Mouse (Mus musculus): Measurements from ENCODE around the gene G430095P16Rik.

G430095P16Rik gene

GRCm38 (mm10) chr8:84722850-84723570, at the start of gene G430095P16Rik:
TSS of gene G430095P16Rik (plus strand) at chr8:84723007.
- peak in 1 of 2 experiments; percentile 64 for DNase-seq (ENCODE audit: low spot score in 2 of 2)

- DNase-seq (ENCODE audit: low spot score in 2 of 2): no peak
Measured at GRCm38 (mm10) chr8:84677305-84677704, 45.5 kb upstream of the G430095P16Rik start.

DNA sequence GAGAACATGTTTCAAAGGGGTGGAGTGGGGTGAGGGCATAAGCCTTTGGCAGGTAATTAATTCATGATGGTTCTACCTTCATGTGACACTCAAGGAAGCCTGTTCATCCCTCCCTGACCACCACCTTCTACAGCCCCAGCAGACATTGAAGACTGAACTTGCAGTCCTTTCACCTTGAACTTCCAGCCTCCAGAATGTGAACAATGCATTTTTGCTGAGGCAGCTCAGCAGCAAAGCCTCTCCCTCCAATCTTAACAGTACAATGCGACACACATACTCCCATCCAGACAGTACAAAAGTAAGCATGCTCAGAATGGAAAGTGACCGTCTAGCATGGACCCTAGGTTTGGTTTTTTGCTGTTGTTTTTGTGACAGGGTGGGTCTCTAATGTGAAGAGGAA, 41.3 kb upstream of the G430095P16Rik start:
- no peak for DNase-seq (ENCODE audit: low spot score in 2 of 2)

GRCm38 (mm10) chr8:84682257-84682656, 40.5 kb upstream of the G430095P16Rik start:
- DNase-seq (ENCODE audit: low spot score in 2 of 2): no peak

- DNase-seq (ENCODE audit: low spot score in 2 of 2): no peak
Measured at GRCm38 (mm10) chr8:84684537-84684936, 38.3 kb upstream of the G430095P16Rik start.

DNA sequence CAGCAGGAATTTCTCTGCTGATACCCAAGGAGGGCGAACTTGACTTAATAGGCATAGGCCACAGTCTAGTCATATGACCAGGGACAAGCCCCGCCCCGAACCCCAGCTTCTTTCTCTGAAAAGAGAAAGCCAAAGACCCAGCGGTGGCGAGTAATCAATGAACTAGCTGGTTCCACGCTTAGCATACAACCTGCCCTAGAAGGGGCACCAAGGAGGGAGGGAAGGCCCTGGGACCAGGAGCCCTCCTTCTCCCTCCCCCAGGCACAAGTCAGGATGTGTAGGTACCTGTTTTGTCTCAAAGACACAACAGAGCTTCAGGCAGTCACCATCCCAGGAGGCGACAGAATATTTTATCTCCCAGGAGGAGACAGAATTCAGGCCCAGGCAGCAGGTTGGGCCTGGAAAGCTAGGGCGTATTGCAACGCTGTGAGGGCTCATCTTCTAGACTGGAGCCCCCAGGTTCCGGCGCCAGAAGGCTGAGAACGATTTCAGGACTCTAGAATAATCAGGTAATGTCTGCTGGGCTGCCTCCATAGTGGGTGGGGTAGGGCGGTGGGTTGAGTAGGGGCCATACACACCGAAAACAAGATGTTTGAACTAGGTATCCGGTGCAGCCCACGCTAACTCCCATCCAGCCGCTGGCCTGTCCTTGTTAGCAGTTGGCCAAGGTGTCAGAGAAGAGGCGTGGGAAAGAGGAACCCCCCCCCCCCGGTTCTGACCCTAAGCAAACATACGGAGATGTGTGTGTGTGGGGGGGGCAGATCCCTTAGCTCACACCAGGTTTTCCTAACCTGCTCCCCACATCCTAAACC, 36.4 kb upstream of the G430095P16Rik start, which contains the start of gene Trmt1:
TSS of gene Trmt1 (plus strand) at position 117 of the 812 bp plus-strand sequence.
- no peak for DNase-seq (ENCODE audit: low spot score in 2 of 2)

- DNase-seq (ENCODE audit: low spot score in 2 of 2): no peak
Measured at GRCm38 (mm10) chr8:84687003-84687704, 35.7 kb upstream of the G430095P16Rik start.

- peak; percentile 65 to 84 for DNase-seq (ENCODE audit: low spot score in 2 of 2)
Measured at GRCm38 (mm10) chr8:84687705-84688100, 35.1 kb upstream of the G430095P16Rik start, which contains the start of gene Nacc1. TSS of gene Nacc1 (minus strand) at chr8:84687862.

DNA sequence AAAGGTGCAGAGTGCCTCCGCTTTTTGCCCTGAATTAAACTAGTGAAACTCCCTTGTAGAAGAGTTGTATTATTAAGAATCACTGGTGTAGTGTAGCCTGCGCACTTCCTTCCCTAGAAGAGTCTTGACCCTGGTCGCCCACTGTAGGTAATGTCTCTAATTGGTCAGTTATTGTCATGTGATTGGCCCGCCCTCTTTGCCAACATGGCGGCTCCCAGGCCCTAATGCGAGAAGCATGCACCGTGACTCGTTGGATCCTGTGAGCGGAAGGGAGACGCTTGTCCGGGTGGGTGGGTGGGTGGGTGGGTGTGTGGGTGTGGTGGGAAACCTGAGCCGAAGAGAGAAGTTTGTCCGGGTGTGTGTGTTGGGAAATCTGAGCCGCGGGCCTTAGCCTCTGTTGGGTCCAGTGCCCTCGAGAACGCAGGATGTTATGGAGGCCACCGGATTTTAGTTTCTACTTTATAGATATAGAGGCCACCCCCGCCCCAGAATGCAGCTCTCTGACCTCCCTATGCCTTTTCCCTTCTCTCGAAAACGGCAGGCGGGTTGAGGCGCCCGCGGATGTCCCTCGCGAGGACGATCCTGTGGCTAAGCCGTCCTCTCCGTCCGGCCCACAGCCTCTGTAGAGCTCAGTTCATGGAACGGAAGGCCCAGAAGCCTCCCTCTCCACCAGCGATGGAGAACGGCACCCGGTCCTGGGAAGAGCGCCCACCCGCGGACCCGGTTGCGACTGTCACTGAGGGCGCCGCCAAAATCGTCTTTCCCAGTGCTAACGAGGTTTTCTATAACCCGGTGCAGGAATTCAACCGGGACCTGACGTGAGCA, 33.5 kb upstream of the G430095P16Rik start:
- peak; percentile 78 to 87 for DNase-seq (ENCODE audit: low spot score in 2 of 2)

DNA sequence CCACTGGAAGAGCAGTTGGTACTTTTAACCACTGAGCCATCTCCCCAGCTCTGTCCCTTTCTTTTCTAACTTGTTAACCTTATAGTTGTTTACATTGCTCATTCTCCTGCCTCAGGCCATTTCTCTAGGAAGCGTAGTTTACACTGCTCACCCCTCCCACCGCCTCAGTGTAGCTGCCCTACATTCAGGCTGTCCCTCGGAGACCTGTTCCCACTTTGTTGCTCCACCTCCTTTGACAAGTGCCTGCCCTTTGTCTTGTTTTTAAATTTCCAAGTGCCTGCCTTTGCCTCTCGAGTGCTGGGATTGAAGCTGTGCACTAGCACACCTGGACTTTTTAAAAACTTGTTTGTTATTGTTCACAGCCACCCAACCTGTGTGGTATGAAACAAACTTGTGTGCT, 29.5 kb upstream of the G430095P16Rik start:
- no peak for DNase-seq (ENCODE audit: low spot score in 2 of 2)

- DNase-seq (ENCODE audit: low spot score in 2 of 2): no peak
Measured at GRCm38 (mm10) chr8:84695140-84695539, 27.7 kb upstream of the G430095P16Rik start.

GRCm38 (mm10) chr8:84697166-84698130, 25.4 kb upstream of the G430095P16Rik start:
- DNase-seq (ENCODE audit: low spot score in 2 of 2): peak in 1 of 2 experiments; percentile 68

GRCm38 (mm10) chr8:84698288-84698687, 24.5 kb upstream of the G430095P16Rik start:
- no peak for DNase-seq (ENCODE audit: low spot score in 2 of 2)

GRCm38 (mm10) chr8:84698929-84699401, 23.8 kb upstream of the G430095P16Rik start:
- no peak for DNase-seq (ENCODE audit: low spot score in 2 of 2)

GRCm38 (mm10) chr8:84699861-84700322, 22.9 kb upstream of the G430095P16Rik start:
- DNase-seq (ENCODE audit: low spot score in 2 of 2): peak in 1 of 2 experiments; percentile 71

DNA sequence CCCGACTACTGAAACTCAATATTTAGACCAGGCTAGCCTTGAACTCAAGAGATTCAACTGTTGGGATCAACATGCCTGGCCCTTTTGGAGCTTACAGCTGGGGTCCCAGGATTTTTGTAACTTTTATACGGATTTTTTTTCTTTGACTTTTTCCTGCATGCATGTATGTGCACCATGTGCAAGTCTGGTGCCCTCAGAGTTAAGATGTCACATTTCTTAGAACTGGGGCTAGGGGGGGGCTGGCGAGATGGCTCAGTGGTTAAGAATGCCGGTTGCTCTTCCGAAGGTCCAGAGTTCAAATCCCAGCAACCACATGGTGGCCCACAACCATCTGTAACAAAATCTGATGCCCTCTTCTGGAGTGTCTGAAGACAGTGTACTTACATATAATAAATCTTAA, 22.3 kb upstream of the G430095P16Rik start:
- no peak for DNase-seq (ENCODE audit: low spot score in 2 of 2)

GRCm38 (mm10) chr8:84700941-84701911, 21.6 kb upstream of the G430095P16Rik start, which contains the start of gene Lyl1:
TSS of gene Lyl1 (plus strand) at chr8:84701457.
- peak in 1 of 2 experiments; percentile 15 for DNase-seq (ENCODE audit: low spot score in 2 of 2)

- DNase-seq (ENCODE audit: low spot score in 2 of 2): peak in 1 of 2 experiments; percentile 6
Measured at GRCm38 (mm10) chr8:84702561-84702960, 20.2 kb upstream of the G430095P16Rik start.

Measured in cerebellum, postnatal 4 days (tissue).